Mouse (Mus musculus) adrenal gland, postnatal 25 days (tissue): ENCODE results near the gene B3gnt2. TPM values are rescaled to one million over a fixed set of nuclear protein-coding genes. Genes with fewer than 3 reads are reported as not detected.

Source experiments
- DNase-seq: peaks from one replicate; pipeline ENCODE4 v3.0.0; 2021; ENCODE audit warnings: mixed read lengths
- total RNA-seq: library from RNA; stranded (reverse); gene quantifications from 2 replicates; pipeline ENCODE4 v1.2.3, GENCODE M21; 2021

B3gnt2 gene
- total RNA-seq, 1 experiment from 2014 or later, result 70.3 TPM

- DNase-seq, result no peak
Measured at GRCm38 (mm10) chr11:22732907-22733306, 127.9 kb downstream of the B3gnt2 start.

DNA sequence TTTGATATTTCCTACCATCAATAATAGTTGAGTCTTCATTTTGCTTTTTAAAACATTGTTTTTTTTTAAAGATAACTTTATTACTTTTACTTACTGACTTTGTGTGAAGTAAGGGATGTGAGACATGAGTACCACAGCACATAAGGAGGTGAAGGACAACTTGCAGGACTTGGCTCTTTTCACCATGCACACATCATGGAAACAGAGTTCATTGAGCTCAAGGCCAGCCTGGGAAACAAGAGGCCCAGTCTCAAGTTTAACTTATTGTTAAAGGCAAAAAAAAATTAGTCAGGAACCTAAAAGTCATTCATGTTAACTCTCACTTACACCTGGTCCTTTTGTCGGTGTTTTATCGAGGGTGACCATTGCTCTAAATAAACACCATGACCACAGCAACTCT lies 137.7 kb downstream of the B3gnt2 start:
- no peak for DNase-seq

DNA sequence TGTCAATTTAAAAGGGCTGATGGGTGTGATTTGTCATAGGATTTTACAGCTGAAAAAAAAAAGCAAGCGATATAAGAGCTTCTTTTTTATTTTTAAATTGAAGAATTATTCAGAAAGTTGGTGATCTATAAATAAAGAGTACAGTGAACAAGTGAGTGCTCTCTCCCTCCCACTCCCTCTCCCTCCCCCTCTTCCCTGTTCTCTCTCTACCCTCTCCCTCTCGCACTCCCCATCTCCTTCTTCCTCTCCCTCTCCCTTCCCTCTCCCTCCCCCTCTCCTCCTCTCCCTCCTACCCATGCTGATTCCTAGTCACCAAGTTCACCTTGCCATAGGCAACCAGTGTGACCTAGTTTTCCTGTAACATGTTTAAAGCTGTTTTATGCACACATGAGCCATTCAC lies 140.7 kb downstream of the B3gnt2 start:
- DNase-seq, result no peak

- DNase-seq, result no peak
Measured at GRCm38 (mm10) chr11:22719570-22719969, 141.2 kb downstream of the B3gnt2 start.

DNA sequence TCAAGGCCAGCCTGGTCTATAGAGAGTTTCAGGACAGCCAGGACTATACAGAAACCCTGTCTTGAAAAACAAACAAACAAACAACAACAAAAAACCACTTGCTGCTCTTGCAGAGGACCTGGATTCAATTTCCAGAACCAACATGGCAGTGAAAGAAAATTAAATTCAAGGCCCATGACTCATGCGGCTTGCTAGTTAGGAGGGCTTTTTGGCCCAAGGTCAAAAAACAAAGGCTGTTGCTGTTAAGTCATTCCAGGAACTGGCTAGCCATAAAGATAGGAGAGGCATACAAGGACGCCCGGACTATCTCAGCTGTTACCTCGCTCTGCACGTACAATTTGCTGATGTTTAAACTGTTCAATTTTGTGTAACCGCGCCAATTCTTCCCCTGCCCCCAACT lies 142.7 kb downstream of the B3gnt2 start:
- no peak for DNase-seq

DNA sequence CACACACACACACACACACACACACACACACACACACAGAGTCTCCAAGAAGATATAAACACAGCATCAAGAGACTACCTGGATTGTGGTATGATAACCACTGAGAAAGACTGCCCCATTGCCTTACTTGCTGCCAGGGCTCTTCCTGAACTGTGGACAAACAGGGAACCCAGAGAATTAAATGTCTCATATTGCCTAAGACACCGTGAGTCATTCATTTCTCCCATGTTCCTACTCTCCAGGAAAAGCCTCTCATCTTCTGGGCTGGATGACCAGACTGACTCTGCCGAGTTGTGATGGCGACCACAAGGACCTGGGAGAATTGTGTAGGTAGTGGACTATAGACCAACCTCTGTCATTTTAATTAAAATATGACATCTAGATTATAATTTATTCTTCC lies 149.4 kb downstream of the B3gnt2 start:
- no peak for DNase-seq

DNA sequence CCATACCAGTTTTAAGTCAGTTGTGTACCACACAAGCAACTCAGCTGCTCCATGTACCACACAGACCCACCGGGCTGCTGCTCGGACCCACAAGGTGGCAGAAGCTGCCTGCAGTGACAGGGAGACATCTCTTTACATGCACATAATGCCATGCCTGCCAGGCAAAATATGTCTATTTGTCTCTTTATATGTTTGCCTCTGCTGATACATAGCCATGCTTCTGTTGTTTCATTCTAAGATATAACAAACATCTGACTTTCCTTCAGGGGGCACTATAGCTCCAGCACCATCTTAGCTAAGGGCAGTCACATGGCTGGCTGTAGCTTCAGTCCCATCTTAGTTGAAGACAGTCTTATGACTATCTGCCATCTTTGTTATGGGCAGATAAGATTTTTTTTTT lies 150.2 kb downstream of the B3gnt2 start:
- no peak for DNase-seq

Other genes with a start within 250 kb of the B3gnt2 start
- gene Zrsr1, start 111.0 kb upstream of the B3gnt2 start, total RNA-seq, result 30.7 and 31.0 TPM in 2 replicates
- gene Gm28048, start 121.1 kb upstream of the B3gnt2 start, total RNA-seq, result 52.3 and 54.2 TPM in 2 replicates
- 97.9 and 109 TPM in 2 replicates for gene Commd1, start 121.4 kb upstream of the B3gnt2 start, total RNA-seq
- 154 and 188 TPM in 2 replicates for gene Cct4, start 129.6 kb upstream of the B3gnt2 start, total RNA-seq
- 18.6 and 22.4 TPM in 2 replicates for gene Fam161a, start 146.6 kb upstream of the B3gnt2 start, total RNA-seq